Mouse (Mus musculus) adipose tissue, adult 10 weeks (tissue): ENCODE data around the gene Frmd7. TPM values are rescaled to one million over a fixed set of nuclear protein-coding genes. Genes with fewer than 3 reads are reported as not detected.

Experiments used
- polyA plus RNA-seq: library from polyadenylated mRNA; stranded (reverse); fragments of 350-450 nt; fragmentation: Illumina TruSeq; extraction: RNeasy Lipid Tissue Mini Kit (QIAGEN cat#74804); gene quantifications from one replicate; pipeline ENCODE4 v1.2.3, GENCODE M21; 2014; ENCODE audit warnings: low read depth, low replicate concordance

The Frmd7 gene
- polyA plus RNA-seq = 2.8 TPM

DNA sequence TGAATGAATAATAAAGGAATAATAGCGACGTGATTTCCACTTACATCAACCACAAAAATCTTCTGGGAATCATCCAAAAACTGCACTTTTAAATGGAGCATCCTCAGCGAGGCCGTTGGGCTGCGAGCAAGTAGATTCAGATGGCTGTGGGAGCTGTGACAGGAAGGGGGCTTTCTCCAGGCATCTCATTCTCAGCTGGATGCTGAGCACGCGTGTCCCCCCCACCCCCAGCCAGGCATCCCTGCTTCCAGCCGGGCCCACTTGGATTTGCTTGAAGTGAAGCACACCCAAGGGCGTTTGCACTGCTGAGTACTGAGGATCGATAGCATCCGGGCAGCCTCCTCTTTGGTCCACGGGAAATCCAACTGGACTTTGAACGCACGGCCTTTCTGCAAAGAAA lies at the start of gene Frmd7:
Gene Frmd7, minus strand, starts transcription at position 101 of the 400 bp plus-strand sequence.

Other genes starting within 250 kb of the Frmd7 start
- 20.4 TPM for gene Stk26, start 101.7 kb downstream of the Frmd7 start, polyA plus RNA-seq
- 18.6 TPM for gene Rap2c, start 75.3 kb upstream of the Frmd7 start, polyA plus RNA-seq